Mouse (Mus musculus) liver, embryonic 15.5 days (tissue): ENCODE data around the gene Vegfa. TPM values are rescaled to one million over a fixed set of nuclear protein-coding genes. Genes with fewer than 3 reads are reported as not detected.

Experiments used
- ATAC-seq: fragments of 200-750 bp; cut with Nextera tagmentation; 2 replicates; pipeline ENCODE4 v1.8.0; 2017; ENCODE audit warnings: moderate number of reproducible peaks, mild to moderate bottlenecking, moderate library complexity; ENCODE audit not compliant: insufficient read depth
- H3K27ac ChIP-seq: fragments of 300-500 bp; sonication (generic); replicated peaks from 2 replicates; pipeline ENCODE4 v1.5.1; 2015; ENCODE audit warnings: mild to moderate bottlenecking, inconsistent platforms
- H3K27me3 ChIP-seq: fragments of 300-500 bp; sonication (generic); 2 replicates; pipeline ENCODE4 v1.6.1; 2015; ENCODE audit warnings: mild to moderate bottlenecking, inconsistent platforms
- H3K36me3 ChIP-seq: fragments of 300-500 bp; sonication (generic); replicated peaks from 2 replicates; pipeline ENCODE4 v1.6.1; 2015; ENCODE audit warnings: moderate library complexity, mild to moderate bottlenecking, inconsistent platforms
- H3K4me1 ChIP-seq: fragments of 300-500 bp; sonication (generic); replicated peaks from 2 replicates; pipeline ENCODE4 v1.6.1; 2015; ENCODE audit warnings: inconsistent platforms
- H3K4me2 ChIP-seq: fragments of 300-500 bp; sonication (generic); 2 replicates; pipeline ENCODE4 v1.6.1; 2015; ENCODE audit warnings: moderate library complexity, mild to moderate bottlenecking, inconsistent platforms
- H3K4me3 ChIP-seq: fragments of 300-500 bp; sonication (generic); replicated peaks from 2 replicates; pipeline ENCODE4 v1.5.1; 2015; ENCODE audit warnings: mild to moderate bottlenecking, inconsistent platforms
- H3K9ac ChIP-seq: fragments of 300-500 bp; sonication (generic); 2 replicates; pipeline ENCODE4 v1.6.1; 2015; ENCODE audit warnings: moderate library complexity, mild to moderate bottlenecking, inconsistent platforms
- H3K9me3 ChIP-seq: fragments of 300-500 bp; sonication (generic); replicated peaks from 2 replicates; pipeline ENCODE4 v1.6.1; 2016; ENCODE audit warnings: inconsistent platforms
- WGBS: fragments of 180-500 bp; shearing (Covaris S2); methylation state at CpG from one replicate; pipeline ENCODE4 v1.1.7; 2015; ENCODE audit warnings: mixed read lengths; ENCODE audit not compliant: insufficient replicate concordance; 5-methylcytosine and 5-hydroxymethylcytosine counted together
- polyA plus RNA-seq: library from polyadenylated mRNA; unstranded; fragments of >200 nt; fragmentation: Nextera tagmentation; extraction: Ambion mirVana; gene quantifications from 2 replicates; pipeline ENCODE4 v1.2.1, GENCODE M21; 2015

Vegfa gene
- 1.2 and 1.4 TPM in 2 replicates for polyA plus RNA-seq

GRCm38 (mm10) chr17:46032257-46032991 is at the start of gene Vegfa:
Gene Vegfa, minus strand, starts transcription at chr17:46032369.
- peaks cover 5% of the 10 kb centered on the region; the same call in 1 of the 2 replicates for H3K36me3 ChIP-seq
- peaks cover 71% of the 10 kb centered on the region for H3K4me1 ChIP-seq
- H3K27me3 ChIP-seq: peaks cover 13% of the 10 kb centered on the region
- H3K4me2 ChIP-seq: peak within 1 kb of the TSS; percentile 95
- under 1% methylated on average over 40 of the region's 40 CpGs for WGBS
- peak within 1 kb of the TSS; percentile 81 for H3K4me3 ChIP-seq
- no peaks in the 10 kb centered on the region for H3K9me3 ChIP-seq
- ATAC-seq: peak; percentile 75
- peak within 1 kb of the TSS; percentile 85 for H3K27ac ChIP-seq
- peak within 1 kb of the TSS; percentile 79 for H3K9ac ChIP-seq

- H3K27ac ChIP-seq: no peak overlapping the region
- H3K9me3 ChIP-seq: no peaks in the 10 kb centered on the region
- no peaks in the 10 kb centered on the region for H3K27me3 ChIP-seq
- H3K4me2 ChIP-seq: no peak overlapping the region
- peaks cover 5% of the 10 kb centered on the region; the same call in 1 of the 2 replicates for H3K4me1 ChIP-seq
- no peak overlapping the region for H3K9ac ChIP-seq
- no peaks in the 10 kb centered on the region for H3K36me3 ChIP-seq
- 44% methylated on average over 7 of the region's 7 CpGs for WGBS
- no peak overlapping the region for H3K4me3 ChIP-seq
- ATAC-seq: no peak
Measured at GRCm38 (mm10) chr17:46081657-46082056, 49.5 kb upstream of the Vegfa start.

GRCm38 (mm10) chr17:46081042-46081441 is 48.9 kb upstream of the Vegfa start:
- no peak for ATAC-seq
- peaks cover 5% of the 10 kb centered on the region; the same call in 1 of the 2 replicates for H3K4me1 ChIP-seq
- no peak overlapping the region for H3K27ac ChIP-seq
- no peak overlapping the region for H3K4me3 ChIP-seq
- H3K4me2 ChIP-seq: no peak overlapping the region
- no peaks in the 10 kb centered on the region for H3K27me3 ChIP-seq
- H3K9ac ChIP-seq: no peak overlapping the region
- H3K9me3 ChIP-seq: no peaks in the 10 kb centered on the region
- 37% methylated on average over 5 of the region's 5 CpGs for WGBS
- no peaks in the 10 kb centered on the region for H3K36me3 ChIP-seq

GRCm38 (mm10) chr17:46080388-46080787 is 48.2 kb upstream of the Vegfa start:
- no peak for ATAC-seq
- H3K27ac ChIP-seq: no peak overlapping the region

GRCm38 (mm10) chr17:46079037-46079436 is 46.9 kb upstream of the Vegfa start:
- WGBS: 54% methylated on average over 2 of the region's 2 CpGs
- ATAC-seq: no peak
- no peaks in the 10 kb centered on the region for H3K36me3 ChIP-seq
- no peak overlapping the region for H3K9ac ChIP-seq
- H3K4me1 ChIP-seq: peaks cover 13% of the 10 kb centered on the region
- no peaks in the 10 kb centered on the region for H3K9me3 ChIP-seq
- H3K27me3 ChIP-seq: no peaks in the 10 kb centered on the region
- H3K27ac ChIP-seq: no peak overlapping the region
- no peak overlapping the region for H3K4me2 ChIP-seq
- H3K4me3 ChIP-seq: no peak overlapping the region

More at GRCm38 (mm10) chr17:46080388-46080787, 48.2 kb upstream of the Vegfa start:
- Histone ChIP-seq H3K27me3 (no peaks in the 10 kb centered on the region), H3K4me3 (no peak overlapping the region), H3K4me2 (no peak overlapping the region), H3K4me1 (peaks cover 5% of the 10 kb centered on the region; the same call in 1 of the 2 replicates), H3K36me3 (no peaks in the 10 kb centered on the region), H3K9me3 (no peaks in the 10 kb centered on the region), H3K9ac (no peak overlapping the region)
- 67% methylated on average over 7 of the region's 7 CpGs for WGBS

- H3K4me2 ChIP-seq: no peak overlapping the region
- no peak overlapping the region for H3K27ac ChIP-seq
- H3K4me1 ChIP-seq: peaks cover 23% of the 10 kb centered on the region
- no peaks in the 10 kb centered on the region for H3K9me3 ChIP-seq
- no peak overlapping the region for H3K9ac ChIP-seq
- H3K4me3 ChIP-seq: no peak overlapping the region
- H3K36me3 ChIP-seq: no peaks in the 10 kb centered on the region
- 75% methylated on average over 12 of the region's 12 CpGs for WGBS
- H3K27me3 ChIP-seq: no peaks in the 10 kb centered on the region
- ATAC-seq: no peak
Measured at GRCm38 (mm10) chr17:46077921-46078534, 45.9 kb upstream of the Vegfa start.

GRCm38 (mm10) chr17:46076260-46076551 is 44.0 kb upstream of the Vegfa start:
- H3K9ac ChIP-seq: no peak overlapping the region
- ATAC-seq: no peak

GRCm38 (mm10) chr17:46075551-46076259 is 43.5 kb upstream of the Vegfa start:
- no peaks in the 10 kb centered on the region for H3K36me3 ChIP-seq
- H3K4me1 ChIP-seq: peaks cover 24% of the 10 kb centered on the region
- ATAC-seq: no peak
- H3K9ac ChIP-seq: no peak overlapping the region
- no peak overlapping the region for H3K4me2 ChIP-seq
- WGBS: 47% methylated on average over 5 of the region's 5 CpGs
- H3K9me3 ChIP-seq: no peaks in the 10 kb centered on the region
- no peak overlapping the region for H3K4me3 ChIP-seq
- H3K27ac ChIP-seq: no peak overlapping the region
- no peaks in the 10 kb centered on the region for H3K27me3 ChIP-seq

More at GRCm38 (mm10) chr17:46076260-46076551, 44.0 kb upstream of the Vegfa start:
- no peak overlapping the region for H3K4me3 ChIP-seq
- no peak overlapping the region for H3K4me2 ChIP-seq
- no peak overlapping the region for H3K27ac ChIP-seq
- H3K27me3 ChIP-seq: no peaks in the 10 kb centered on the region
- 38% methylated on average over 1 of the region's 1 CpGs for WGBS
- peaks cover 24% of the 10 kb centered on the region for H3K4me1 ChIP-seq
- no peaks in the 10 kb centered on the region for H3K36me3 ChIP-seq
- H3K9me3 ChIP-seq: no peaks in the 10 kb centered on the region

GRCm38 (mm10) chr17:46075116-46075485 is 42.9 kb upstream of the Vegfa start:
- Histone ChIP-seq H3K36me3 (no peaks in the 10 kb centered on the region), H3K4me3 (no peak overlapping the region), H3K9me3 (no peaks in the 10 kb centered on the region), H3K9ac (no peak overlapping the region), H3K4me2 (no peak overlapping the region), H3K27ac (no peak overlapping the region), H3K27me3 (no peaks in the 10 kb centered on the region), H3K4me1 (peaks cover 24% of the 10 kb centered on the region)
- WGBS: 21% methylated on average over 3 of the region's 3 CpGs
- no peak for ATAC-seq

- WGBS: 18% methylated on average over 7 of the region's 7 CpGs
- Histone ChIP-seq H3K9me3 (no peaks in the 10 kb centered on the region), H3K4me3 (peak overlapping the region; percentile 28), H3K27me3 (no peaks in the 10 kb centered on the region), H3K9ac (no peak overlapping the region), H3K27ac (no peak overlapping the region), H3K36me3 (no peaks in the 10 kb centered on the region), H3K4me1 (peaks cover 24% of the 10 kb centered on the region), H3K4me2 (peak overlapping the region; percentile 62)
- no peak for ATAC-seq
Measured at GRCm38 (mm10) chr17:46074398-46075115, 42.4 kb upstream of the Vegfa start.
